Mouse (Mus musculus): Measurements from ENCODE around the gene Vmn1r60.
"Not testable (repeated sequence)": the region's sequence is repeated elsewhere in the genome, so short reads cannot be mapped to it uniquely, and the experiment has no call there.

Vmn1r60 gene

DNA sequence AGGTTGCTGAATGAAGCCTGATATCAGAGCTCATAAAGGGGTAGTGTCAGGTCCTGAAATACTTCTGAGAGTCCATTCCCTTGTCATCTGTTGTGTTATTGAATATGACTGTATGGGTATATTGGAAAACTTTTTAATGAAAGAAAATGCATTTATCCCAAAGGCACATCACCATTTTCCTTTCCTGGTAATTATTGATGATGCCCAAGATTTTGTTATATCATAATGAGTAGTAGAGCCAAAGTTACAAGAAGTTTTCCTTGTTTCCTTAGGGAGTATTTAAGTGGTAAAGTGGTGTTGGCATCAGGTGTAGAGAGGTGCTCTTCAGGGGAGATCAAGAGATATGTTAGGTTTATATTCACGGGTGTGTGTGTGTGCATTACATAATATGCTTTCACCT is at the start of gene Vmn1r60:
Vmn1r60 (minus strand) TSS at position 101 of the 400 bp plus-strand sequence.
- DNase-seq (ENCODE audit: low spot score in 2 of 2), result not testable (repeated sequence)

DNA sequence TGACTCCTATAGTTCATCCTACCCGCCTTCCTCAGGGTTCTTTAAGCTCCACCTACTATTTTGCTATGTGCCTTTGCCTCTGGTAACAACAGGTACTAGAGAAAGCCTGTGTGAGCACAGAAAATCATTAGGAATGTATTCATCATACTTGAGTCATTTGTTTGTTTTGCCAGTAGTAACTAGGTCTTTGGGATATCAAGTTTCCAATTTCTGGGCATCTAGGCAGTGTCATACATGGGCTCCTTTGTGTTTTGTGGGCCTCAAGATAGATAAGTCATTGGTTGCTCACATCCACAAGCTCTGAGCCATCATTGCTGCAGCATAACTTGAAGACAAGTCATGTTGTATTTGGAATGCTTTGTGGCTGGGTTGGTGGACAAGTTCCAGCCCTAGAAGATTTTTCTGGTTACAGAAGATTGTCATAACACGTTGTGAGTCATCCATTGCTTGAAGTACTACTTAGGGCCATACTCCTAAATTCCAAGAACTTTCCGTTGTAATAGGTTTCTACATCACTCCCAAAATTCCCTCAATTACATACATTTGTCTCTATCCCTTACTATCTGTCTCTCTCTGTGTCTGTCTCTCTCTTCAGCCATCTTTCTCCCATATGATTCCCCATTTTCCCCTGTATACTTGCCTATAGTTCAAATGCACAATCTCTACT is 6.2 kb downstream of the Vmn1r60 start:
- not testable (repeated sequence) for DNase-seq (ENCODE audit: low spot score in 2 of 2)

DNA sequence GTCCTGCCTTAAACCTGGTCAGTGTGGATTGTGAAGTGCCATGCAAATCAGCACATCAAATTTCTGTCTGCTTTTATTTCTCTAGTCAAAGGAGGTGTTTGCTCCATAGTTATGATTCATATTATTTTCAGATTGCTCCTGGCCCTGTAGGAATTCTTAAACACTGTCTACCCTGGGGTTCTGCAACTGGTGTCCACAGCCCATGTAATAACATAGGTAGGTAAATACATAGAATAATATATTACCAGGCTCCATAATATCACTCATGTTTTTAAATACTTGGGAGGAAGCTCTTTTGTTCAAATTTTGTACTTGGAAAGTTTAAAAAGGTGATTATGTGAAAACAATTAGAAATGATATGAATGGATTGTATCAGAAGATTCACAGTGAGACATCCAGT is 53.3 kb downstream of the Vmn1r60 start, which contains the start of gene Vmn2r28:
Vmn2r28 (minus strand) TSS at position 101 of the 400 bp plus-strand sequence.
- DNase-seq (ENCODE audit: low spot score in 2 of 2), result not testable (repeated sequence)
